In genomic region chr1:192796201-192797010, GRCm38 (mm10) we compare ENCODE assay signal across 10 mouse cellular contexts. TPM values are rescaled to one million over a fixed set of nuclear protein-coding genes. Genes with fewer than 3 reads are reported as not detected.
DNase-seq lines count a peak whose midpoint lies in the region; ATAC-seq lines count a peak whose summit lies in the region.
"Had no signal": no experiment of that assay in that cellular context is flagged by ENCODE, and none has a peak within 500 bp of the region (broad histone marks: within the 10 kb centered on the region; RNA-seq: fewer than 3 reads in every experiment).

No protein-coding gene starts in this region.

- H3K4me1 ChIP-seq in heart, embryonic 15.5 days (replicated peaks) = peaks cover 44% of the 10 kb centered on the region
- H3K4me1 ChIP-seq in midbrain, embryonic 10.5 days = peaks cover 43% of the 10 kb centered on the region

- H3K4me2 ChIP-seq in heart, embryonic 15.5 days = peak overlapping the region; percentile 46

- 6% methylated on average over 17 of the region's 21 CpGs for WGBS in heart, embryonic 15.5 days
- WGBS in midbrain, embryonic 10.5 days = 9% methylated on average over 18 of the region's 21 CpGs

- no peaks in the 10 kb centered on the region for H3K9me3 ChIP-seq in heart, embryonic 15.5 days (replicated peaks)
- H3K9me3 ChIP-seq in midbrain, embryonic 10.5 days (replicated peaks) = peaks cover 8% of the 10 kb centered on the region; the same call in 1 of the 2 replicates

- H3K27me3 ChIP-seq in heart, embryonic 15.5 days = no peaks in the 10 kb centered on the region
- peaks cover 17% of the 10 kb centered on the region; the same call in 1 of the 2 replicates for H3K27me3 ChIP-seq in midbrain, embryonic 10.5 days (ENCODE audit: low read depth, poor library complexity, severe bottlenecking)
- H3K27me3 ChIP-seq: CH12.LX had no signal

- intact Hi-C loops in heart, postnatal 10 days (cut with DNase I) = no loop called here

- no peak for ATAC-seq in heart, embryonic 15.5 days (replicated peaks; ENCODE audit: insufficient number of reproducible peaks, insufficient read depth, low FRiP score, low read depth)
- no peak for ATAC-seq in cerebellum, adult (ENCODE audit: insufficient number of reproducible peaks, low FRiP score, low TSS enrichment)

- H3K4me3 ChIP-seq in heart, embryonic 15.5 days = no peak overlapping the region
- 0 out of 2 replicates have a peak overlapping the region, but pooled peaks have one; percentile 18 for H3K4me3 ChIP-seq in midbrain, embryonic 10.5 days

- no peaks in the 10 kb centered on the region for H3K36me3 ChIP-seq in heart, embryonic 15.5 days
- no peaks in the 10 kb centered on the region for H3K36me3 ChIP-seq in midbrain, embryonic 10.5 days

- H3K9ac ChIP-seq in heart, embryonic 15.5 days = no peak overlapping the region

- no peak for DNase-seq in heart, adult 11 months
- DNase-seq in R1 (ENCODE audit: low read depth, low spot score) = peak; percentile 79
- DNase-seq in heart, postnatal 10 days = peak; percentile 46 to 52
- DNase-seq in midbrain, embryonic 10.5 days (ENCODE audit: low spot score) = peak; percentile 39
- no peak for DNase-seq in cerebellum, adult 9-11 months
- DNase-seq in cerebellum, adult 9-10 months = no peak

- peak overlapping the region; percentile 71 for H3K27ac ChIP-seq in heart, embryonic 15.5 days
- H3K27ac ChIP-seq in midbrain, embryonic 10.5 days (replicated peaks) = peak overlapping the region; percentile 77

RNA-seq across cellular contexts. Expression of gene Hhat, which starts 25.4 kb away (rescaled TPM):
- 5.5 and 6.8 TPM in 2 replicates for polyA plus RNA-seq in heart, embryonic 15.5 days (2015; fragmentation: Nextera tagmentation; extraction: Ambion mirVana)
- total RNA-seq in heart, postnatal 10 days (2021) = 1 to 10 TPM; 3.6 to 4.0 TPM
- 8.0 and 8.2 TPM in 2 replicates for polyA plus RNA-seq in midbrain, embryonic 10.5 days (2016; fragmentation: Nextera tagmentation; extraction: Ambion mirVana)

RNA-seq across cellular contexts. Expression of gene Sertad4, which starts 59.1 kb away (rescaled TPM):
- polyA plus RNA-seq in heart, embryonic 15.5 days (2015; fragmentation: Nextera tagmentation; extraction: Ambion mirVana) = 12.3 and 15.1 TPM in 2 replicates
- 10 to 100 TPM; 11.5 to 13.2 TPM for total RNA-seq in heart, postnatal 10 days (2021)
- 8.3 and 11.4 TPM in 2 replicates for polyA plus RNA-seq in midbrain, embryonic 10.5 days (2016; fragmentation: Nextera tagmentation; extraction: Ambion mirVana)
- total RNA-seq: CH12.LX; common myeloid progenitor, adult 5-6 weeks had no signal

Comparison
In these comparisons a context has a peak if more than half of its experiments do, and no peak if none do; other contexts are left out.
1. DNase-seq: peak in R1 (single experiment), heart, postnatal 10 days (2 of 2) and midbrain, embryonic 10.5 days (single experiment); none in heart, adult 11 months (single experiment), cerebellum, adult 9-11 months (single experiment) and cerebellum, adult 9-10 months (single experiment).